Mouse (Mus musculus): ENCODE results near the gene Fam19a5. TPM values are rescaled to one million over a fixed set of nuclear protein-coding genes. Genes with fewer than 3 reads are reported as not detected.

Fam19a5 gene
- 1 to 10 TPM; 5.7 to 5.8 TPM for total RNA-seq (2021)
- long read RNA-seq, experiment 1, partial matches to known transcripts: 3 of 6 reads
- long read RNA-seq, experiment 1, other reads (novel, unspliced or antisense): 1 of 6 reads
- long read RNA-seq, experiment 2, partial matches to known transcripts: 0 of 3 reads
- long read RNA-seq, experiment 2, other reads (novel, unspliced or antisense): 1 of 3 reads

DNA sequence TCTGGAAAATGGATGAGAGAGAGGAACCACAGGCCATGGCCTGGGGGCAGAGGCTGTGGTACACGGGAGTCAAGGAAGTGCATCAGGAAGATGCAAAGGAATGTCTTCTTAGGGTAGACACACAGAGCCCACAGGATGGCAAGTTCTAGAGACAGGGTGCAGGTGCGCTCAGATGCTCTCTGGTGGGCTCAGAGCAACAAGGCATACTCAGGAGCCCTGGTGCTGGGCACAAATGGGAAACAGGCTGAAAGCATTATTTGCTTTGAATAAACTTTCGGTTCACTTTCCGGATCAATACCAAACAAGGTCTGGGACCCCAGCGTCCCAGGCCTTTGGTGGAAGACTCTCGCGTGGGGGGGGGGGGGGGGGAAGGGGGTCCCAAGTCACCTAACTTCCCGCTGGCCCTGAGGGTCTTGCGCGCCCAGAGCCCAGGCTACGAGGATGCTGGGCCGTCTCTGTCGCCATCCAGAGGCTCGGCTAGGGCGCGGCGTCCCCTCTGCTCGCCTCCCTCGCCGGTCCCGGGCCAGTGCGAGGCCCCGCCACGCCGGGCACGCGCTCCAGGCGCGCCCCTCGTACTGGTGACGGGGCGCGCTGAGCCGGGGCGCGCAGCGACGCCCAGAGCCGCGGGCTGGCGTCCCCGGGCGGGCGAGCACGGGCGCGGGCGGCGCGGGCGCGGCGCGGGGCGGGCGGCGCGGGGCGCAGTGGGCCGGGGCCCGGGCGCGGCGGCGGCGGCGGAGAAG lies at the start of gene Fam19a5:
Gene Fam19a5, plus strand, starts transcription at position 701 of the 740 bp plus-strand sequence.
- peak; percentile 7 for DNase-seq

DNA sequence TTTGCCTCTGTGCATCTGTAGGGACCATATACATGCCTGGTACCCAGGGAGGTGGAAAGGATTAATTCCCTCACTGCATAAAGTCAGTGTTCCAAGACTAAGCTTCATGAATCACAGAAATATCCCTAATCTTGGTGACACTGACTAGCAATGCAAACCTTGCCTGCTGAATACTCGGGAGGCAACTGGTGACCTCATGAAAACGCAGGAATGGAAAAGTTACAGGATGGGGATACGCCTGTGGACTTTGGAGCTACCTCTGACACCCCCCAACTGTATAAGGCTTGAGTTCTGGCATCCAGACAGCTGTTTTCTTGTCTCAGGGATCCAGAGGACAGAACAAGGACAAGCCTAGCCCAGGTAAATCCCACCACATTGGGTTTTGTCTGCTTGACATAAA lies 42.4 kb upstream of the Fam19a5 start:
- DNase-seq: no peak

DNA sequence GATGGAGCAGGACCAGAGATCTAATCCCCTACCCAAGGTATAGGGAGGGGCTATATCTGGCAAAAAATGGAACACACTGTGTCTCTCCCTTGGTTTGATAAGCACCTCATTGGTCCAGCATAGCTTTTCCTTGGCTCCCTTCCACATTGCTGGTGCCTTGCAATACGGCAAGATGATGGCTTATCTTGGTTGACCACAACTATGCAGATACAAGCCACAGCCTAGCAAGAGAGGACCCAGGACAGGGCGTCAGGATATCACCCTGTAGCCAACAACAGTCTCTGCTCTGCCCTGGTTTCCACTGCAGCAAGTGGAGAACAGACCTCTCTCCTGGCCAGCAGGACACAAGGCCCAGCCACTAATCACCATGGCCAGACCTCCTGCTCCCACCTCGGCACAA lies 36.8 kb upstream of the Fam19a5 start:
- DNase-seq: no peak

DNA sequence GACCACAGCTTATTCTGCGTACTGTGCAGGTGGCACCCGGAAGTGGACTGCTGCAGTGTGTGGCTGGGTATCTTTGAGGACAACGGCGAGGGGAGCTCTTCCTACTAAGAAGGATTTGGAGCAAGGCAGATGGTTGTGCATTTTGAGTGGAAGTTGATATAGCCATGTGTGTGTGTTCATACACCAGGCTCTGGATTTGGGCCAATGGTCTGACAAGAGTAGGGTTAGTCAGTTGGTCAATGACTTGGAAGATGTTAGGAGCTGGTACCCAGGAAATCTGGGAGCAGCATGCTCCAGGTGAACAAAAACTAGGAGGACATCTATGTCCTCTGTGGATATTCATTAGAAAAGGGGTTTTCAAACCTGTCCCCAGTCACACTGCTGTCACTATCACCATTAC lies 33.2 kb upstream of the Fam19a5 start:
- DNase-seq: no peak

- no peak for DNase-seq
Observed at GRCm38 (mm10) chr15:87518161-87518560, 25.9 kb upstream of the Fam19a5 start.

DNA sequence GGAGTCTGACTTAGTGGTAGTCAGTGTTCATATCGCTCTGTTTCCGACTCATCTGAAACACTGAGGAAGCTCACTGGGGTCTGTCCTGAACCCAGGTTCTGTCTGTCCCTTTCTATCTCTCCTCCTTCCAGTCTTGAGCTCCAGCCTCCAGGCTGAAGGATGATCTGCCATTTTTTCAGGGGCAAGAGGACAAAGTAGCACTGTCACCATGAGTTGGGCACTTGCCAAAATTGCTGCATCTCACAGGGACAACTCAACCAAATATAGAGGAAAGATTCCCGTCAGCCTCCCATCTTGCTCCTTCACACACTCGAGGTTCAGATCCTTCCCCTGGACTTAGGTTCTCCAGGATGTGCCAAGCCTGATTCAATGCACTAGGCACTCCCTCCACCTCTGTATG lies 14.8 kb upstream of the Fam19a5 start:
- DNase-seq: no peak

DNA sequence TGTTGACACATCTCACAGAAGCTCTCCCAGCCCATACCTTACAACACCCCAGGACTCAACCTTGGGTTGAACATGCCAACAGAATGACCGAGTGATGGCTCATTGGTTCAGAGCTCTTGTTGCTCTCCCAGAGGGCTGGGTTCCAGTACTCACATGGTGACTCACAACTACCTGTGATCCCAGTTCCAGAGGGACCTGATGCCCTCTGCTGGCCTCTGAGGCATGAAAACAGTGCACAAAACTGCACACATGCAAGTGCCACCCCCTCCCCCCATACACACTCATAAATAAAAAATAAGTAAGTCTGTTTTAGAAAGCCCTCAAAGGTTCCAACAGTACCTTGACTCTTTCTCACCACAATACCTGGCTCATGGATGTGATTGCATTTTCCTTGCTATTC lies 2.4 kb upstream of the Fam19a5 start:
- DNase-seq: no peak

DNA sequence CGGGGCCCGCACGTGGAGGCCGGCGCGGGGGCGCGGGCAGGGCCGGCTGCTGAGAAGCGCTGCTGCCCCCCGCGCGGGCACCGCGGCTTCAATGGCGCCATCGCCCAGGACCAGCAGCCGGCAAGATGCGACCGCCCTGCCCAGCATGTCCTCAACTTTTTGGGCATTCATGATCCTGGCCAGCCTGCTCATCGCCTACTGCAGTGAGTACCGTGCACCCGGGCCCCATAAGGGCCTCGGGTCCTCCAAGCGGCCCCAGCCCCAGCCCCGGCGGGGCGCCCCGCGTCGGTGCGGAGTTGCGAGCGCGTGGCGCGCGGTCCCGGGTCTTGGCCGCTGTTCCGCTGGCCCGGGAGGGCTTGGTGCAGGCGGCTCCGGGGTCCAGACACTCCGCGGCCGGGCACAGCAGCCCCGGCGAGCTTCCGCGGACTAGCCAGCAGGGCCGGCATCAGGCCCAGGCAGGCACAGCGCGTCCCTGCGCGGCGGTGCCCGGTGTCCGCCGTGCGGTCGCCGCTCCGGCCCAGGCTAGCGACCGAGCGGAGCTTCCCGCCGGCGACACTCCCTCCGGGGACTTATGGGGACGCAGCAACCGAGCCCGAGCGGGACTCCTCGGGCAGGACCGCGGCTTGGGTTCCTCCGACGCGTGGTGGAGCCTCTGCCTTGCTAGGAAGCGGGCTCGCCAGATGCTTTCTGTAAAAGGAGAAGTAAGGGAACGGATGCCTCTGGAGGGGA lies 466 bp downstream of the Fam19a5 start:
- peak; percentile 65 for DNase-seq

GRCm38 (mm10) chr15:87545130-87545642 lies 1.1 kb downstream of the Fam19a5 start:
- no peak for DNase-seq

DNA sequence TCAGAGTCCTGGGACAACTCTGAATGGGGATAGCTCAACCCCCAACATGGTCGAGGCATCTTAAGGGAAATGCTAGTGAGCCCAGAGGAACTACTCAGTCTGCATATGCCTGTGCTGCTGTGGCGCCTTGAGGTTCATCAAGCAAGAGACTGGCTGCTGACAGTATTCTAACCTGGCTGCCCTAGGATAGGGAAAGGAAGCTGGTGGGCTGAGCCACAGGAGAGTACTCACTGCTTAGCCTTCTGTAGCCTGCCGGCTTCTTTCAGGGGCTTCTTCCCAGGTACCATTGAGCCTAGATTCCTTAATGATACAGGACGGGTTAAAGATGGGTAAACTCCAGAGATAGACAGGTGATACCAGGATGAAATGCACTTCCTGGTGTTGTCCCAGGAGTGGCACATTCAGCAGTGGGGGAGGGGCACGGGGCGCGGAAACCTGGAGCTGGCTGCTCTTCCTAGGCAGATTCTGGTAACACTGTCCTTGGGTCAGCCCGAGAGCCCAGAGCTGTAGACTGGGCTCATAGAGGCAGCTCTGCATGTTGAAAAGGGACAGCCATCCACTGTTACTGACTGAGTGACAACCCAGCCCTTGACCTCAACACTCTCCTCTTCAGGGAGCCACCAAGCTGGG lies 1.7 kb downstream of the Fam19a5 start:
- no peak for DNase-seq

GRCm38 (mm10) chr15:87547022-87547421 lies 2.9 kb downstream of the Fam19a5 start:
- peak; percentile 7 for DNase-seq

DNA sequence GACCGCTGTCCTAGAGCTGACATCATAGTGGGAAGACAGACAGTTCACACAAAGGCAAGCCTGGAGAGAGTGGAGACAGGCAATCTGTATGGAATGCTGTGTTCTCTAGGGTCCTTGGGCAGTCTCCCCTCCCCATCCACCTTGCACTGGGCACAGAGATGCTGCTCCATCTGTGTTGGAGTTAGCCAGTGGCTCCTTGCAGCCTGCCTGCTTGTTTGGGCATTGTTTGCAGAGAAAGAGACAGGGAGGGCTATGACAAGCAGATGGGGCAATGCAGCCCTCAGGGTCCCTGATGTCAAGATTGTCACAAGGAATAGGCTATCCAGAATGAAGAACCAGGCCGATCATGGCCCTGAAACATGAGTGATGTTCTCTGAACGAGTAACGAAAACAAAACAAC lies 5.6 kb downstream of the Fam19a5 start:
- no peak for DNase-seq

- no peak for DNase-seq
Observed at GRCm38 (mm10) chr15:87550756-87551155, 6.7 kb downstream of the Fam19a5 start.

GRCm38 (mm10) chr15:87551556-87551955 lies 7.5 kb downstream of the Fam19a5 start:
- DNase-seq: no peak

- no peak for DNase-seq
Observed at GRCm38 (mm10) chr15:87555811-87556210, 11.7 kb downstream of the Fam19a5 start.

DNA sequence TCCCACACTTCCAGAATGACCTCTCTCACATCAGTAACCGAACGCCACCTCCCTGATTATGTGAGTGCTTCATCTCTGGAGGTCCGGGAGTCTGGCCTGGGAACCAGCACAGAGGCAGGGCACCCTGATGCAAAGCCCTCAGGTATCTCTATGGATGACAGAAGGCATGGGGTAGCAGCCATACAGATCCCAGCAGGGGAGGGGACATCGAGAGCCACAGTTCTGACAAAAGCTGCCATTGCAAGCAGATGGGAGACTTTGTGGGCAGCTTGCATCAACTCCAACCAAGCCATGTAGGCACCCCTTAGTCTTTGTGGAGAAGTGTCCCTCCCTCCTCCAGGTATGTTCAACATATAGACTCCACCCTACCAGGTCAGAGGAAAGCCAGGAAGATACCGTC lies 20.2 kb downstream of the Fam19a5 start:
- no peak for DNase-seq

DNA sequence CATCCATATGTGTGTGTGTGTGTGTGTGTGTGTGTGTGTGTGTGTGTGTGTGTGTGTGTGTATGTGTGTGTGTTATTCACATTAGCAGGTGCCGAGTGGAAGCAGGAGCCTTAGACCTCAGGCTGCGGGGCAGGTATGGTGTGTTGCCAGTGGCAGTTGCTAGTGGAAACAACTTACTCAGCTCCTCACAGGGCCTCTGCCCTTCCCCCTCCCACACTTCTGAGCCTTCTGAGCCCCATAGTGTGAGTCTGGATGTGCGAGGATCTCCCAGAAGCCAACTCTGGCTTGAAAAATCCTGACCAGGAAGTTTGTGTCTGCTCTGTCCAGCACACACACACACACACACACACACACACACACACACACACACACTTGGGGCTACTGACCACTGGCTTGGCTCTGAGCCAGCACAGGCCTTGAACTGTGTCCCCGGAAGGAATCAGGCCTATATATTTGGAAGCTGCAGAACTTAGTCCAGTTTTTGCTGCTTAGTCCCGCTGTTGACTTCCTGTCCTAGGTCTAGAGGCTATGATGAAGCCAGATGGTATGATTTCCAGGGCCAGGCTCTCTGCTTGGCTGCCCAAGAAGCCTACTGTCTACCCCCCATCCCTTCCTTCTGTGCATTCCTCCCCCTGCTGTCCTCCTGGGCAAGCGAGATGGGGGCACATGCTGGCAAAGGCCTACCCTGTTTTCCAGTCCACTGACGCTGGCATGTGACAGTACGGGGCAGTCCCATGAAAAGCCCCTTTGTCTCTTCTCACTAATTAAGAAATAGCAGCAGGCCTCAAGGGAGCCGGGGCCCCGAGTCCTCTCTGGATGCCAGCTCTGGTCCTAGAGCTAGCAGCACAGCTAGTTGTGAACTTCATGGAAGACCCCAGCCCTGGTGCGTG lies 22.2 kb downstream of the Fam19a5 start:
- DNase-seq: no peak

- no peak for DNase-seq
Observed at GRCm38 (mm10) chr15:87570182-87570581, 26.1 kb downstream of the Fam19a5 start.

DNA sequence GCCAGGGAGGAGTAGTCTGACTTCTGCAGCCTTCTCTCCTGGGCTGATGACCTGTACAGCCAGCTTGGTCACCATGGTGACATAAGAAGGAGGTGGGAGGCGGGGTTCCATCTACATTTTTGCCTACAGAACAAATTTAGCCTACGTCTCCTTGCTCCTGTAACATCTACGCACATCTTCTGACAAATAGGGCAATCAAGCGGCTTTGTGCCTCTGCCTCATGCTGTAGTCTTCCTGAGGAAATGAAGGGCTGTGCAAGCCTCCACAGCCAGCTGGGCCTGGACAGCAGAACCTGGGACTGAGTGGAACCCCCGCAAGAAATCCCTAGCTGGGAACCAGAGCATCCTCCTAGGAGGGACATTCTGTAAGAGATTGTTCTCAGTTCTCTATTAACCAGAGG lies 35.8 kb downstream of the Fam19a5 start:
- DNase-seq: no peak

DNA sequence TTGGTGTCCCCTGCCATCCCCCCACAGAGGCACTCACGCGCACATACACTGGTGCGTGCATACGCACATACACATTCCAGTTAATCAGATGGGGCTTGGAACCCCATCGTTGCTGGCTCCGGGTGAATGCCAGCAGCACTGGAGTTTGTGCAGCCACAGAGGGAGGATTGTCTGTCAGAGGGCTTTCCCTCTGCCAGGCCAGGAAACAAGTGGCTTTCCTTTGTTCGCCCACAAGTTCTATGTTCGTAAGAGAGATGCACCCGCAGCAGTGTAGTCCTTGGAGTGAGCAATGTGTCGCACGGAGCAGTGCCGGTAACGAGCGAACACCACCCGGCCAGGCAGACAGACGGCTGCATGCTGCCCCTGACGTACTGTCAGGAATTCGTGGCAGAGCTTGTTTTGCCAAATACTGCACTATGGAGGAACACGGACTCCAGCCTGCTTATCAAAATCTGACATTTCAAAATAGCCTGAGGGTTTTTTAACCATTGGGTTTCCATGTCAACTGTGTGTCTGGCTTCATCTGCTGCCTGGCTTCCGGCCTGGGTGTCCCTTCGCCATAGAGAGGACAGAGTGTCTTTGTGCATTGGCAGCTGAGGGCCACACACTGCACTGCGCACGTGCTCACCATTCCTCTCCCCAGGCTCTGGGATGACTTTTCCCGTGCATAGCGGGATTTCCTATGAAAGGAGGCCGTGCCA lies 40.0 kb downstream of the Fam19a5 start:
- DNase-seq: no peak

GRCm38 (mm10) chr15:87590975-87591374 lies 46.9 kb downstream of the Fam19a5 start:
- DNase-seq: no peak
